Mouse (Mus musculus) erythroblast, embryonic 14.5 days (primary cell): Measurements from ENCODE around the gene Utp6.
"Not testable (repeated sequence)": the region's sequence is repeated elsewhere in the genome, so short reads cannot be mapped to it uniquely, and the experiment has no call there.

Experiments
- GATA1 ChIP-seq: IDR thresholded peaks from 2 replicates; pipeline ENCODE4 v1.6.1; 2012; ENCODE audit warnings: low read length, inconsistent platforms, mixed read lengths
- TAL1 ChIP-seq: IDR thresholded peaks from 3 replicates; pipeline ENCODE4 v1.6.1; 2012; ENCODE audit warnings: low read length, inconsistent platforms, mixed read lengths

- not testable (repeated sequence) for TF ChIP-seq GATA1, TAL1
Observed at GRCm38 (mm10) chr11:79976645-79977044, 14.5 kb upstream of the Utp6 start.
